Mouse (Mus musculus) heart, postnatal 36 days (tissue): Measurements from ENCODE around the gene Cln3. TPM values are rescaled to one million over a fixed set of nuclear protein-coding genes. Genes with fewer than 3 reads are reported as not detected.

Experiments used
- DNase-seq, 2 experiments: peaks; one replicate each; pipeline ENCODE4 v3.0.0; 2021 to 2022
- intact Hi-C: fragments of 180-260 bp; cut with DNase I; formaldehyde crosslinking; loops from one replicate; pipeline ENCODE4 v1.15.1; 2025
- total RNA-seq, 2 experiments: library from RNA; stranded (reverse); gene quantifications; 2 replicates each; pipeline ENCODE4 v1.2.3; 2021

Gene Cln3
- total RNA-seq = 10 to 100 TPM; 14.8 to 16.3 TPM

GRCm38 (mm10) chr7:126585717-126586116 is at the start of gene Cln3:
Cln3 (minus strand) TSS chr7:126585817.
- intact Hi-C loops = loop anchor here (2.0 kb wide), 1 partner anchor 111 kb away; no protein-coding TSS in a partner anchor
- DNase-seq = no peak

- intact Hi-C loops = loop anchor here (5.0 kb wide), 1 partner anchor 153 kb away; no protein-coding TSS in a partner anchor
Observed at GRCm38 (mm10) chr7:126635375-126635774, 49.8 kb upstream of the Cln3 start.

GRCm38 (mm10) chr7:126632478-126632877 is 46.9 kb upstream of the Cln3 start:
- intact Hi-C loops = no loop called here
- DNase-seq = no peak

More at GRCm38 (mm10) chr7:126635375-126635774, 49.8 kb upstream of the Cln3 start:
- no peak for DNase-seq

GRCm38 (mm10) chr7:126630824-126631518 is 45.4 kb upstream of the Cln3 start, which contains the start of gene Nupr1:
Nupr1 (minus strand) TSS chr7:126630861.
- no peak for DNase-seq
- intact Hi-C loops = no loop called here

GRCm38 (mm10) chr7:126629915-126630314 is 44.3 kb upstream of the Cln3 start:
- no peak for DNase-seq
- intact Hi-C loops = no loop called here

- no peak for DNase-seq
- intact Hi-C loops = no loop called here
Observed at GRCm38 (mm10) chr7:126628111-126628510, 42.5 kb upstream of the Cln3 start.

GRCm38 (mm10) chr7:126625807-126626600 is 40.4 kb upstream of the Cln3 start:
- intact Hi-C loops = no loop called here
- DNase-seq = no peak

GRCm38 (mm10) chr7:126625369-126625768 is 39.8 kb upstream of the Cln3 start:
- intact Hi-C loops = no loop called here
- peak; percentile 80 for DNase-seq

GRCm38 (mm10) chr7:126624774-126625173 is 39.2 kb upstream of the Cln3 start:
- DNase-seq = no peak
- intact Hi-C loops = no loop called here

GRCm38 (mm10) chr7:126623381-126623780 is 37.8 kb upstream of the Cln3 start:
- intact Hi-C loops = no loop called here
- no peak for DNase-seq

GRCm38 (mm10) chr7:126621452-126622359 is 36.1 kb upstream of the Cln3 start:
- DNase-seq = no peak
- intact Hi-C loops = no loop called here

- intact Hi-C loops = no loop called here
- no peak for DNase-seq
Observed at GRCm38 (mm10) chr7:126619559-126620275, 34.1 kb upstream of the Cln3 start.

GRCm38 (mm10) chr7:126616707-126617106 is 31.1 kb upstream of the Cln3 start:
- intact Hi-C loops = no loop called here
- DNase-seq = no peak

- intact Hi-C loops = no loop called here
- no peak for DNase-seq
Observed at GRCm38 (mm10) chr7:126612736-126613135, 27.1 kb upstream of the Cln3 start.

- intact Hi-C loops = no loop called here
- no peak for DNase-seq
Observed at GRCm38 (mm10) chr7:126607796-126608195, 22.2 kb upstream of the Cln3 start.

- peak; percentile 53 to 54 for DNase-seq
- intact Hi-C loops = no loop called here
Observed at GRCm38 (mm10) chr7:126607064-126607463, 21.4 kb upstream of the Cln3 start.

- DNase-seq = no peak
- intact Hi-C loops = no loop called here
Observed at GRCm38 (mm10) chr7:126606611-126607010, 21.0 kb upstream of the Cln3 start.

GRCm38 (mm10) chr7:126602650-126603049 is 17.0 kb upstream of the Cln3 start:
- intact Hi-C loops = no loop called here
- no peak for DNase-seq

GRCm38 (mm10) chr7:126601896-126602295 is 16.3 kb upstream of the Cln3 start:
- intact Hi-C loops = no loop called here
- DNase-seq = no peak

- intact Hi-C loops = no loop called here
- no peak for DNase-seq
Observed at GRCm38 (mm10) chr7:126598919-126599318, 13.3 kb upstream of the Cln3 start.
